Mouse (Mus musculus) T-helper 2 cell (primary cell): ENCODE data around the gene Alppl2.

Experiments
- in situ Hi-C: fragments of 300-600 bp; cut with MboI, MseI; formaldehyde crosslinking; loops from one replicate; pipeline ENCODE4 v1.15.1; 2025; ENCODE audit warnings: high pct_unique_total_duplicates

Alppl2 gene

DNA sequence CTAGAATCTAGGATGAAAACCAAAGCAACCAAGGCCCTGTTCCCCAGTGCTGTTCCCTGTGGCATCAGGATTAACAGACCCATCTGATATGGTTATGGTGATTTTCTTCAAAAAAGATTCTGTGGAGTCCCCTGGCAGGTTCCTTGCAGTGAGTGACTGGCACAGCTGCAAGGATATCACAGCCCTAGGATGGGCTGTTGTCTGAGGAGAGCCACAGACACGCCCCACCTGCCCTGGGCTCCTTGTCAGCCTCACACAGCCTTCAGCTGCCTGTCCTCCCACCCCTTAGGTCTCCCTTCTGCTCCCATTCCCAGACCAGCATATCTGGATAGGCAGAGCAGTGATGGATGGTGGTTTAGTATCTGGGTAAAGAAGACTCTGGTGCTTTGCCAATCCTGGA, 39.0 kb downstream of the Alppl2 start:
- in situ Hi-C loops: no loop called here

DNA sequence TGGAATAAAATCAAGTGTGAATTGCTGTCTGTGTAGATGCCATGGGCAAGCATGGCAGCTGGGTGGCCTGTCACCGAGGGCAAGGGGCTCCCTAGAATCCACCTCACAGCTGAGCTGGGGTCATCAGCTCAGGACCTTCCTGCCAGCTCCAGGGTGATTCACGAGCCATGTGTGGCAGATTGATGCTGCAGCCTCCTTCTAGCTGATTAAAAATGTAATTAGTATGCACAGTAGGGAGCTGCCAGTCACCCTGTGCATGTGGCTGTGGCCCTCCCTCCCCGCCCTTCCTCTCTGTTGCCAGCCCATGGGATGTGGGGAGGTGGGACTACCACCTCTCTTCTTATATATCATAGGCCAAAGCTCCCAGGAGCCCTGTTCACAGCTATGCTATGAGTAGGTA, 39.7 kb downstream of the Alppl2 start:
- in situ Hi-C loops: no loop called here

DNA sequence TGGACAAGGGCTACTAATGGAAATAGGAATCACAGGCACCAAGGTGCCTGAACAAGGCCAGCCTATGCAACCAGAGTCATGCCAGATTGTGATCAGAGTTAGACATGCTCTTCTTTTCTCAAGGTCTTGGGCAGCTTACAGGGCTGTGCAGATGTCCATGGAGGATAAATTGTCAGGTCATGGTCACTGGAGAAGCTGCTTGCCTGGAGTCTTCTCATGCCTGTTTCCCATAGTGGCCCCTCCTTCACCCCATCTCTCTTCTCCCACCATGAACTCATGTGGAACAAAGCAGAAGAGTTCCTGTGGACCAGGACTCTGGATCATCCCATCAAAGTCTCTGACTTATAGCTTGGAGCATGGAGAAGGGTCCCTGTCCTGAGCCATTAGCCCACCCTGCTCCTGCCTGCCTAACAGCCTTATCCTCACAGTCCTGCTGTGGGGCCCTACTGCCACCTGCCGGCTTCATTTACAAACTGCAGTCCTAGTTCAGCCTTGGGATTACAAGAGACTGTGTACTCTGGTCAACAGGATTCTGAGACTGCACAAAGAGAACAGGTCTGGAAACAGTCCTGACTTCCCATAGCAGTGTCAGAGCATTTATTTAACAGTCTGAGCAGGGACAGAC, 47.8 kb downstream of the Alppl2 start:
- in situ Hi-C loops: loop anchor here (5.0 kb wide), 1 partner anchor 375 kb away; no protein-coding TSS in a partner anchor

DNA sequence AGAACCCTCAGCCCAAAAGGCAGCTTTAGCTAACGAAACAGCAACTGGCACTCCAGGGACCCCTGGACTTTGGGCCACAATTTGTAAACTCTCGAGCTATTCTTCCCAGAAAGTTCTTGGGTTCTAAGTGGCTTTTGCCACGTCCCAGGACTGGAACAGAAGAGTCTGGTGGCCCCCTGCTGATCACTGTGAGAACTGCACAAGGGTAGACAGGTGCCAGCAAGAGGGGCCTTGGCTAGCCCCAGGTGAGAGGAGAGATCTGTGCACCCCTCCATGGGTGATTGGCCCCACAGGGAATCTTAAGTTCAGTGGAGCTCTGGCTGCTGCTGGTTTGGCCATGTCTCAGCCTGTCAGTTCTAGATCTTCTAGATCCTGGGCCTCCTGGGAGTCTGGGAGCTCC, 48.6 kb downstream of the Alppl2 start:
- in situ Hi-C loops: loop anchor here (5.0 kb wide), 1 partner anchor 374 kb away; no protein-coding TSS in a partner anchor

DNA sequence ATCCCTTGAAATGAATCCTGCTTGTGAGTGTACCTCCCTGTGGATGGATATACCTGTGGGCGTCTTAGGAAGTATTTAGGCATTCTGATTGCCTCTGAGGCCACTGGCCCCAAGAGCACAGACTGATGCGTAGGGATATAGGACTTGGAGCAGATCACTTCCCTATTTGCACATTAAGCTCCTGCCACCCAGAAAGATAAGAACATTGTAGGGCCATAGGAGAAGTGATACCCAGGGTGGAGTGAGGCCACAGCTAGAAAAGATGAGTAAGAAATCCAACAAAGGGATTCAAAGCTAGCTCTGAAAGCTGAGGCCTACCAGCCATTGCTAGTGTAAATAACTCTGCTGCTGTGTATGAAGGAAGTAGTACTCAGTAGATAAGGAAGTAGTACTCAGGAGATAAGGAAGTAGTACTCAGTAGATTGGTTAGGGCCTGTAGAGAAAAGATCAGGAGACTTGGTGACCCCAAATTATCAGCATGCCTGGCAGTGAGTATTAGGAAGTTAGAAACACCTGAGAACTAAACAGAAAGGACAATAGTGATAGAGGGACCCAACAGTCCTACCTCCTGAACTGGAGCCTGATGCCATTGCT, 51.2 kb downstream of the Alppl2 start:
- in situ Hi-C loops: no loop called here
